Mouse (Mus musculus) cerebellum, postnatal 36 days (tissue): ENCODE results near the gene Tbc1d2b.
A peak's percentile ranks its signal among the peaks of the same experiment; 100 is the strongest.

Source experiments
- DNase-seq, 2 experiments: peaks; one replicate each; pipeline ENCODE4 v3.0.0; 2021 to 2022; ENCODE audit warnings: mixed read lengths in 2 of 2

Tbc1d2b gene

DNA sequence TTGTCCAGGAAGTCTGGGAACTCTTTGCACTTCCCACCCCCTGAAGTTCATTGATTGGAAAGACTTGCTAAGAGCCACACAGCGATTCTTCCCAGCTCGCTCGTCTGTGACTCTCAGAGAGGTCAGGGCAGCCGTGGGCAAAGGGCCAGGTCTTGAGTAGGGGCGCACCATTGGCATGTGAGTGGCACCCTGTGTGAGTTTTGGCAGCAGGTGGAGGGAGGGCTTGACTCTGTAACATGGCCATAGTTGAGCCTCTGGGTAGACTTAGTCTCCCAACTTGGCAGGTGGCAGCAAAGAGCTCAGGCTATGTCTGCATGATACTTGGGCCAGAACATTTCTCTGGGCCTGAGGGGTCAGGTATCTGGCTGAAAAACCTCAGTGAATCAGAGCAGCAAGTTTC is 104.0 kb downstream of the Tbc1d2b start:
- no peak for DNase-seq

DNA sequence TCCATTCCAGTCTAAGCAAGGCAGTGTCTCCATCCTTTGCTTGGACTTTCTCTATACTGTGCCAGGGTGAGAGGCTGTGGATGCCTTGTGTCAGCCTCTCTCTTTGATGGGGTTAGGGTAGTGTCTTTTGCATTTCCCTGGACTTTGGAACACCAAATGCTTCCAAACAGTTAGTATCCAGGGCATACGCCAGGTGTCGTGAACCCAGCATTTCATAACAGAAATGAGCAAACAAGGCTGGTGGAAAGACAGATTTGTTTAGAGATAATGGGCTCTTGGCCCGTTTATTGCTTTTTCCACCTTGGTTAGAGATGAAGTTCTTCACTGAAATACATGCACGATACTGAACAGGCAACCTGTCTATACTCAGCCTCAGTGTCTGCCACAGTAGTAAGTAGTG is 105.0 kb downstream of the Tbc1d2b start:
- no peak for DNase-seq

DNA sequence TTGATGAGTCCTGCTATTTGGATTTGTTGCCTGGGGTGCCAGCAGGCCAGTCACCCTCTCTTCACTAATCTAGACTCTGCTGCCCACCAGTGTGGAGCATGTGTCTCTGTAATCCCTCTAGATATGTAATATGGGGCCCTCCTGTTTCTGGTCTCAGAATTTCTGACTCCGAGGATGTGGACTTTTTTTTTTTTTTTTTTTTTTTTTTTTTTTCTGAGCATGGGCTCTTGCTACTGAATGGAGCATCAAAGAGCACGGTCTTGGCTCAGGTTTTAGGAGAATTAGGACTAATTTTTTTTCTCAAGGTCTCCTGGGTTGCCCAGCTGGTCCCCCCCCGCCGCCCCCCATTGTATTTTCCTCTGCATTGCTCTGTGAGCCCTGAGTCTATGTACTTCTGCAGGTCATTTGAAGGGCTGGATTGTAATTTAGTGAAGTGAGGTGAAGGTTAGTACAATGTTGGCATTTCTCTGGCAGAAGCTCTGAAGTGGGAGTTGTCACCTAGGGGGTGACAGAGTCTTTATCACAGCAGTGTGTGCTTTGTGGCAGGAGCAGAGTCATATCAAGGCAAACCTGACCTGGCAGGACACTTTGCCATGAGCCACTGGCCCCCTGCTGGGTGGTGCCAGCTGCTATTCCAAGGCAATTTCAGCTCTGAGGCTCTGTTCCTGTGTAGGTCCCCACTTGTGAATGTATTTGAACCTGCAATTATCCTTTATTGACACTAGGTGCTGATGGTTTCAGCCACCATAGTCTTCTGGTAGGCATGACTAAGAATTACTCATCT is 105.7 kb downstream of the Tbc1d2b start:
- DNase-seq, result no peak

DNA sequence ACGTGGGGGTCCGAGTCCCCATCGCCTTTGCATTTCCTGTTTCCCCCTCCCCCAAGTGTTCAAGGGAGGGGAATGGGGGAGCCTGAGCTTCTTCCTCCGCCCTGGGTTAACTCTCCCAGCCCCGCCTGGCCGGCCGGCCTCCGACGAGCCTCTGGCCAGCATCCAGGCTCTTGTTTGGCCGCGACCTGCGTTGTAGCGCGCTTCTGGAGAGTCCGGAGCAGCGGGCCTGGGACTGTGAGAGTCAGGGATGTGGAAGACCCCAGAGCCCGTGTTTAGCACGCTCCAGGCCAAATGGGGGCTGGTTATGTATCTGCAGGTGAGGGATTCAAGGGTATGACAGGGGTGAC is 106.9 kb downstream of the Tbc1d2b start:
- DNase-seq, result no peak

DNA sequence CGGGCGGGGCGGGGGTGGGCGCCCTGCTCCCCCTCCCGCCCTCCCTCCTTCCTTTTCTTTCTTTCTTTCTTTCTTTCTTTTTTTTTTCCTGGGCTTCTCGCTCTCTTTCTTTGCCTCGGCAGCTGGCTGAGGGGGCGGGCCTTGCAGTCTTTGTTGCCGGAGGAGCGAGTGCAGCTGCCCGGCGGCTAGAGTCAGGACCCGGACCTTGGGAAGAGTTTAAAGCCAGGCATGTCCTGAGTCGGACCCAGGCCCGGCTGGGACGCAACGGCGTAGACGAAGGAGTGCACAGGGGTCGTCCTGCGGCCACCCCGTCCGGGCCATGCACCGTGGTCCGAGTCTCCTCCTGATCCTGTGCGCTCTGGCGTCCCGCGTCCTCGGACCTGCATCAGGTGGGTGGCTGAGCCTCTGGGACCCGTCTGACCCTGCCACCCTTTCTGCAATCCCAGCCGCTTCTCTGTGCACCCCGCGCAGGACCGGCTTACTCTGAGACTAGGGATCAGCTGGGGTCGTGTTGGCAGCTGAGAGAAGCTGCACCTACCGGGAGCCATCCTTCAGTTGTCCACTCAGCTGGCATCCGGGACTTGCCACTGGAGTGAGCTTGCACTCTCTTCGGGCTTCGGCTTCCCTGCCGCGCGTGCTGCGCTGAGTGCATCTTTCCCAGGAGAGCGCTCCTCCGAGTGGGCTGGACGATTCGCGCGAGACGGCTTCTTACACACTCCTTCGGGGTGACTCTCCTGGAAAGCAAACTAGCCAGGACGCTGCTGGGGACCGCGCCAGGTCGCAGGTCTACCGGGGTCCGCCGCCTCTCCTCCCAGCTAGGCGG is 107.5 kb downstream of the Tbc1d2b start, which contains the start of gene Adamts7:
TSS of gene Adamts7 (plus strand) at position 144 of the 823 bp plus-strand sequence.
- peak; percentile 27 to 30 for DNase-seq

DNA sequence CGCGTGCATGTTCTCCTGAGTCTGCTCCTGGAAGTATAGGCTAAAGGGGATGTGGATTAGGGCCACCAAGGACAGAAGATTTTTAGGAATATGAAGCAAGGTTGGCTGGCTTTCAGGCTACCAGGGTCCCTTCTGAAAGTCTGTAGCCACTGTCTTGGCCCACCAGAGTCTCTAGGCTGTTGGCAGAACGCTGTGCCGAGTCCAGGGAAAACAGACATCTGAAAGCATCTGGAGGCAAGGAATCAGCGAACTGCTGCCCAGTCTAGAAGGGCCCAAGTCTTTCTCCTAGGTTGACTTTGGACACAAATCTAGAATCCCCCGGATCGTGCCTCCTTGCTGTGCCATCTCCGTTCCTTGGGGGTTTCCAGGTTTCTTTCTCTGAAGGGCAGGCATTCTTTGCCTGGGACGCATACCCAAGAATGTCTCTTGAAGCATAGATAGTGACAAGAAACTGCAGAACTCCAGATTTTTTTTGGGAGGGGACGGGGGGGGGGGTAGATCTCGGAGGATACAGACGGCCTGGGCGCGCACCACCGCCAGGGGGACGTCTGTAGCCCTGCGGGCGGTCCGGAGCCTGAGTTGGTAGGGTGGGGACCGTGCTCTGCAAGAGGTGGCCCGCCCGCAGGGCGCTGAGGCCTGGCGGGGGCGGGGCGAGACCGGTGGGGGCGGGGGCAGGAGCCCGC is 108.2 kb downstream of the Tbc1d2b start:
- DNase-seq, result no peak
